Mouse (Mus musculus) liver, postnatal 0 days (tissue): ENCODE measurements at regions not wholly inside any gene's neighbourhood (a gene's known extent, or its start where the extent isn't known, plus 50 kb on each side); places are given as distances from the start of the nearest gene placed in this dataset.

Experiments used
- CTCF ChIP-seq: sonication (generic); IDR thresholded peaks from 2 replicates; pipeline ENCODE4 v1.5.1; 2016; ENCODE audit warnings: antibody characterized with exemption, low read depth
- EP300 ChIP-seq: IDR thresholded peaks from 2 replicates; pipeline ENCODE4 v1.6.1; 2016; ENCODE audit warnings: antibody characterized with exemption, low read depth, mild to moderate bottlenecking

- TF ChIP-seq EP300 = no peak
- no peak for TF ChIP-seq CTCF
Observed at GRCm38 (mm10) chr2:137224702-137225552, 108.5 kb upstream of the Jag1 start.
